Mouse (Mus musculus) forebrain, embryonic 16.5 days (tissue): Measurements from ENCODE around the gene Fanca. TPM values are rescaled to one million over a fixed set of nuclear protein-coding genes. Genes with fewer than 3 reads are reported as not detected.

ENCODE experiments used
- ATAC-seq: fragments of 200-750 bp; cut with Nextera tagmentation; 2 replicates; pipeline ENCODE4 v1.8.0; 2017; ENCODE audit warnings: mild to moderate bottlenecking, moderate library complexity
- H3K27ac ChIP-seq: fragments of 300-500 bp; sonication (generic); 2 replicates; pipeline ENCODE4 v1.5.1; 2014; ENCODE audit warnings: low read length, control low read depth
- H3K27me3 ChIP-seq: fragments of 300-500 bp; sonication (generic); replicated peaks from 2 replicates; pipeline ENCODE4 v1.6.1; 2014; ENCODE audit warnings: low read length; ENCODE audit not compliant: control insufficient read depth, insufficient read depth
- H3K36me3 ChIP-seq: fragments of 300-500 bp; sonication (generic); 2 replicates; pipeline ENCODE4 v1.6.1; 2014; ENCODE audit not compliant: control insufficient read depth, insufficient read depth
- H3K4me1 ChIP-seq: fragments of 300-500 bp; sonication (generic); replicated peaks from 2 replicates; pipeline ENCODE4 v1.6.1; 2014; ENCODE audit warnings: low read length; ENCODE audit not compliant: control insufficient read depth, insufficient read depth
- H3K4me2 ChIP-seq: fragments of 300-500 bp; sonication (generic); 2 replicates; pipeline ENCODE4 v1.6.1; 2014; ENCODE audit warnings: mild to moderate bottlenecking, low read length, control low read depth
- H3K4me3 ChIP-seq: fragments of 300-500 bp; sonication (generic); replicated peaks from 2 replicates; pipeline ENCODE4 v1.5.1; 2014; ENCODE audit warnings: mild to moderate bottlenecking, low read length, control low read depth
- H3K9ac ChIP-seq: fragments of 300-500 bp; sonication (generic); replicated peaks from 2 replicates; pipeline ENCODE4 v1.6.1; 2014; ENCODE audit warnings: low read depth, low read length, control low read depth
- H3K9me3 ChIP-seq: fragments of 300-500 bp; sonication (generic); 2 replicates; pipeline ENCODE4 v1.6.1; 2016; ENCODE audit warnings: low read length; ENCODE audit not compliant: control insufficient read depth
- WGBS: fragments of 180-500 bp; shearing (Covaris S2); extraction: QIAGEN DNeasy Blood & Tissue Kit; methylation state at CpG from one replicate; pipeline ENCODE4 v1.1.7; 2014; 5-methylcytosine and 5-hydroxymethylcytosine counted together
- polyA plus RNA-seq: library from polyadenylated mRNA; unstranded; fragments of >200 nt; fragmentation: Nextera tagmentation; extraction: Ambion mirVana; gene quantifications from 2 replicates; pipeline ENCODE4 v1.2.1, GENCODE M21; 2015

Fanca gene
- polyA plus RNA-seq = 12.8 and 14.8 TPM in 2 replicates

DNA sequence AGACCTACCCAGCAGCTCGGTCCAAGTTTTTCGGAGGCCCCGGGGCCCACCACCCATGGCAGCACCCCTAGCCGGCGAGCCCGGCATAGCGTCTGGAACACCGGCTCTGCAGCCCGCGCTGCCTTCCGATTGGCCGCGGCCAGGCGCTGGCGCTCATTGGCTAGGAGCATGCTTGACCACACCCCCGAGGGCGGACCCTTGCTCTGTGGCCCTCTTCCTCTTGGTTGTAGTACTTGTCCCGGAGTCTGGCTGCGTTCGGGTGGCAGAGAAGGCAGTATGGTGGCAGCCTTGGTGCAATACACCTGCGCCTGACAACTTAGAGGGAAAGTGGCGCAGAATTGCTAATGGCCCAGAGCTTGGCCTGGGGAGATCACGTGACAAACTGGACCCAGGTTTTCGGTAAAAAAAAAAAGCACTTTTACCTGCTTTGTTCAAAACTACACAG lies at the start of gene Fanca:
Gene Fanca, minus strand, starts transcription at position 110 of the 445 bp plus-strand sequence.
- H3K27me3 ChIP-seq = no peaks in the 10 kb centered on the region
- peaks cover 13% of the 10 kb centered on the region for H3K4me1 ChIP-seq
- no peaks in the 10 kb centered on the region for H3K36me3 ChIP-seq
- peak; percentile 99 for ATAC-seq
- H3K27ac ChIP-seq = no peak within 1 kb of the TSS
- peak within 1 kb of the TSS; percentile 58 for H3K4me3 ChIP-seq
- peak within 1 kb of the TSS; percentile 70 for H3K4me2 ChIP-seq
- 0% methylated on average over 24 of the region's 24 CpGs for WGBS
- no peaks in the 10 kb centered on the region for H3K9me3 ChIP-seq
- peak within 1 kb of the TSS; percentile 60 for H3K9ac ChIP-seq

GRCm38 (mm10) chr8:123361082-123361739 lies 42.8 kb upstream of the Fanca start:
- H3K9me3 ChIP-seq = no peaks in the 10 kb centered on the region
- no peak overlapping the region for H3K4me3 ChIP-seq
- no peak overlapping the region for H3K4me2 ChIP-seq
- H3K27me3 ChIP-seq = no peaks in the 10 kb centered on the region
- 0 out of 2 replicates have a peak overlapping the region, but pooled peaks have one; percentile 45 for H3K9ac ChIP-seq
- peak; percentile 76 for ATAC-seq
- WGBS = 34% methylated on average over 12 of the region's 12 CpGs
- no peaks in the 10 kb centered on the region; the same call in 1 of the 2 replicates for H3K4me1 ChIP-seq
- peak overlapping the region; percentile 45; the same call in 1 of the 2 replicates for H3K27ac ChIP-seq
- peaks cover 4% of the 10 kb centered on the region for H3K36me3 ChIP-seq

GRCm38 (mm10) chr8:123353216-123353615 lies 34.8 kb upstream of the Fanca start:
- H3K27me3 ChIP-seq = no peaks in the 10 kb centered on the region
- H3K36me3 ChIP-seq = no peaks in the 10 kb centered on the region
- ATAC-seq = no peak
- 52% methylated on average over 11 of the region's 11 CpGs for WGBS
- no peak overlapping the region for H3K9ac ChIP-seq
- no peaks in the 10 kb centered on the region for H3K9me3 ChIP-seq
- no peak overlapping the region for H3K4me3 ChIP-seq
- no peaks in the 10 kb centered on the region for H3K4me1 ChIP-seq
- no peak overlapping the region for H3K4me2 ChIP-seq
- no peak overlapping the region for H3K27ac ChIP-seq

DNA sequence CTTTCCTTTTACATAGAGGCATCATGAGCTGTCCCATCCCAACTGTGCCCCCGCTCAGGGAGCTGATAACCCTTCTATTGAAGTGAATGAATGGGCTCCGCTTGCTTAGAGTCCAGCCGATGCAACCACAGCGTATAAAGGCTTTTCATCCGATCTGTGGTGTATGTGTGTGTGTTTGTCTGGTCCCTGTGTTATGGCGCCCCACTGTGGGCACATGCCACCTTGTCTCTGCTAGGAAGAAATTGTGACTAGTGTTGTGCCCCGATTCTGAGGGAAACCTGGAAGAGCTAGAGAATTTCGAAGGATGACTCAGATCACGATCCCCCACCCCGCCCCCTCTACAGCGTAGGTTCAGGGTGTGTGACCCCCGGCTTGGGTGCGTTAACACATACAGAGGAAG lies 34.4 kb upstream of the Fanca start:
- Histone ChIP-seq H3K4me2 (no peak overlapping the region), H3K36me3 (no peaks in the 10 kb centered on the region), H3K27ac (no peak overlapping the region), H3K4me1 (no peaks in the 10 kb centered on the region), H3K9ac (no peak overlapping the region), H3K9me3 (no peaks in the 10 kb centered on the region), H3K4me3 (no peak overlapping the region), H3K27me3 (no peaks in the 10 kb centered on the region)
- ATAC-seq = no peak
- 55% methylated on average over 13 of the region's 13 CpGs for WGBS

DNA sequence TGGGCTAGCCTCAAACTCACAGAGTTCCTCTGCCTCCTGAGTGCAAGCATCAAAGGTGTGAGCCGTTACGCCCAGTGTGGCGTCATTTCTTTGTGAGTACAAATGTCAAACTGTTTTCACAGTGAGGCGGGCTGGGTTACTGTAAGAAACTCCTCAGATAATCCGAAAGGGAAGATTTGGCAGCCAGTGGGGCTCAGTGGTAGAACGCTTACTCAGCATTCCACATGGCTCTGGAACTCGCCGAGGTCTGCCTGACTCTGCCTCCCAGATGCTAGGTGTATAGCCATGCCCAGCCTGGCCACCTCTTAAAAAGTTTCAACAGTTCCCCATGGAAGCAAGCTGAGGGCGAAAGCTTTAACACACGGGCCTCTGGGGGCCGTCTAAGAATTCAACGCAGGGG lies 33.7 kb upstream of the Fanca start:
- Histone ChIP-seq H3K9ac (no peak overlapping the region), H3K4me3 (no peak overlapping the region), H3K36me3 (no peaks in the 10 kb centered on the region), H3K9me3 (no peaks in the 10 kb centered on the region), H3K4me2 (no peak overlapping the region), H3K4me1 (no peaks in the 10 kb centered on the region), H3K27ac (no peak overlapping the region), H3K27me3 (no peaks in the 10 kb centered on the region)
- WGBS = 83% methylated on average over 12 of the region's 12 CpGs
- ATAC-seq = no peak

DNA sequence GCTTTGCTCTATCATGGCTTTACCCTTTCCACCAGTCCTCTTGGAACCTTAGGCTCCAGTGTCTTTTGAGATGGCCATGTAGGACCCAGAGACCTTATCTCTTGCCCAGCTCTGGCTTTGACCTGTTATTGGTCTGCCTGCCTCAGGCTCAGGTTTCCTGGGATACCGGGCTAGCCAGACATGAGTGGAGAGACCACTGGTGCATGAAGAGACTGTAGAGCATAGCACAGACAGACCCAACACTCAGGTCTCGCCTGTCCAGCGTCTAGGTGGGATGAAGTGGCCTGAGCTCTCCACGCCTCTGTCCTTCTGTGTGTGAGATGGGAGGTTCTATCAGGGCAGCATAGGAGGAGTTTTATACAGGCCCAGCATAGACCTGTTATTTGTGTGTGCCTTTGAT lies 30.7 kb upstream of the Fanca start:
- H3K9me3 ChIP-seq = no peaks in the 10 kb centered on the region
- WGBS = 92% methylated on average over 4 of the region's 4 CpGs

GRCm38 (mm10) chr8:123348237-123348843 lies 30.0 kb upstream of the Fanca start:
- no peaks in the 10 kb centered on the region for H3K9me3 ChIP-seq
- peaks cover 4% of the 10 kb centered on the region; the same call in 1 of the 2 replicates for H3K4me1 ChIP-seq
- H3K27me3 ChIP-seq = no peaks in the 10 kb centered on the region
- 47% methylated on average over 9 of the region's 9 CpGs for WGBS
- peak; percentile 38; the same call in 1 of the 2 replicates for ATAC-seq
- H3K36me3 ChIP-seq = no peaks in the 10 kb centered on the region
- no peak overlapping the region for H3K27ac ChIP-seq
- no peak overlapping the region for H3K9ac ChIP-seq
- no peak overlapping the region for H3K4me3 ChIP-seq
- no peak overlapping the region for H3K4me2 ChIP-seq

More for the DNA sequence above, 30.7 kb upstream of the Fanca start:
- no peak overlapping the region for H3K27ac ChIP-seq
- H3K27me3 ChIP-seq = no peaks in the 10 kb centered on the region
- H3K4me2 ChIP-seq = no peak overlapping the region
- no peak overlapping the region for H3K4me3 ChIP-seq
- ATAC-seq = no peak
- H3K9ac ChIP-seq = no peak overlapping the region
- H3K36me3 ChIP-seq = no peaks in the 10 kb centered on the region
- H3K4me1 ChIP-seq = no peaks in the 10 kb centered on the region

- Histone ChIP-seq H3K9ac (no peak overlapping the region), H3K4me2 (no peak overlapping the region), H3K27me3 (no peaks in the 10 kb centered on the region), H3K36me3 (no peaks in the 10 kb centered on the region), H3K4me3 (no peak overlapping the region), H3K9me3 (no peaks in the 10 kb centered on the region), H3K27ac (no peak overlapping the region), H3K4me1 (peaks cover 4% of the 10 kb centered on the region; the same call in 1 of the 2 replicates)
- ATAC-seq = no peak
- 81% methylated on average over 2 of the region's 2 CpGs for WGBS
These were observed 28.9 kb upstream of the Fanca start for GRCm38 (mm10) chr8:123347293-123347692.

- no peak overlapping the region for H3K4me3 ChIP-seq
- no peak for ATAC-seq
- peaks cover 4% of the 10 kb centered on the region; the same call in 1 of the 2 replicates for H3K4me1 ChIP-seq
- H3K9ac ChIP-seq = no peak overlapping the region
- H3K4me2 ChIP-seq = no peak overlapping the region
- H3K27me3 ChIP-seq = no peaks in the 10 kb centered on the region
- H3K27ac ChIP-seq = no peak overlapping the region
- no peaks in the 10 kb centered on the region for H3K9me3 ChIP-seq
- 90% methylated on average over 6 of the region's 6 CpGs for WGBS
- no peaks in the 10 kb centered on the region for H3K36me3 ChIP-seq
These were observed 27.5 kb upstream of the Fanca start for GRCm38 (mm10) chr8:123345856-123346255.
